Mouse (Mus musculus) hindbrain, embryonic 14.5 days (tissue): Measurements from ENCODE around the gene Dynlt1f. TPM values are rescaled to one million over a fixed set of nuclear protein-coding genes. Genes with fewer than 3 reads are reported as not detected.
A peak's percentile ranks its signal among the peaks of the same experiment; 100 is the strongest.
"Not testable (repeated sequence)": the region's sequence is repeated elsewhere in the genome, so short reads cannot be mapped to it uniquely, and the experiment has no call there.

Experiments
- ATAC-seq: fragments of 200-750 bp; cut with Nextera tagmentation; 2 replicates; pipeline ENCODE4 v1.8.0; 2017; ENCODE audit warnings: moderate number of reproducible peaks, mild to moderate bottlenecking, moderate TSS enrichment, moderate library complexity; ENCODE audit not compliant: low FRiP score
- DNase-seq: peaks from one replicate; pipeline ENCODE4 v3.0.0-alpha.2; 2015; ENCODE audit warnings: low spot score
- H3K27ac ChIP-seq: fragments of 300-500 bp; sonication (generic); 2 replicates; pipeline ENCODE4 v1.5.1; 2014; ENCODE audit warnings: mild to moderate bottlenecking, moderate library complexity
- H3K27me3 ChIP-seq: fragments of 300-500 bp; sonication (generic); 2 replicates; pipeline ENCODE4 v1.6.1; 2014; ENCODE audit warnings: mild to moderate bottlenecking, low read length, mixed read lengths; ENCODE audit not compliant: control insufficient read depth, insufficient read depth
- H3K36me3 ChIP-seq: fragments of 300-500 bp; sonication (generic); replicated peaks from 2 replicates; pipeline ENCODE4 v1.6.1; 2014; ENCODE audit not compliant: control insufficient read depth, insufficient read depth
- H3K4me1 ChIP-seq: fragments of 300-500 bp; sonication (generic); replicated peaks from 2 replicates; pipeline ENCODE4 v1.6.1; 2014; ENCODE audit warnings: antibody characterized with exemption, low read length, mixed read lengths; ENCODE audit not compliant: control insufficient read depth, insufficient read depth
- H3K4me2 ChIP-seq: fragments of 300-500 bp; sonication (generic); replicated peaks from 2 replicates; pipeline ENCODE4 v1.6.1; 2014; ENCODE audit warnings: mild to moderate bottlenecking, moderate library complexity
- H3K4me3 ChIP-seq: fragments of 300-500 bp; sonication (generic); replicated peaks from 2 replicates; pipeline ENCODE4 v1.5.1; 2014; ENCODE audit warnings: mild to moderate bottlenecking, low read length
- H3K9ac ChIP-seq: fragments of 300-500 bp; sonication (generic); 2 replicates; pipeline ENCODE4 v1.6.1; 2014
- H3K9me3 ChIP-seq: fragments of 300-500 bp; sonication (generic); 2 replicates; pipeline ENCODE4 v1.6.1; 2016; ENCODE audit warnings: low read length; ENCODE audit not compliant: control insufficient read depth
- WGBS: fragments of 180-500 bp; shearing (Covaris S2); extraction: QIAGEN DNeasy Blood & Tissue Kit; methylation state at CpG from one replicate; pipeline ENCODE4 v1.1.7; 2014; 5-methylcytosine and 5-hydroxymethylcytosine counted together
- polyA plus RNA-seq: library from polyadenylated mRNA; unstranded; fragments of >200 nt; fragmentation: Nextera tagmentation; extraction: Ambion mirVana; gene quantifications from 2 replicates; pipeline ENCODE4 v1.2.1, GENCODE M21; 2014

Dynlt1f gene
- polyA plus RNA-seq, 1 experiment from 2014 or later: 320 TPM

GRCm38 (mm10) chr17:6647452-6647851, 8.2 kb downstream of the Dynlt1f start:
- WGBS: 88% methylated on average over 3 of the region's 3 CpGs
- not testable (repeated sequence) for H3K4me3 ChIP-seq

GRCm38 (mm10) chr17:6646841-6647240, 8.9 kb downstream of the Dynlt1f start:
- WGBS: 98% methylated on average over 8 of the region's 8 CpGs
- not testable (repeated sequence) for H3K9ac ChIP-seq

More at GRCm38 (mm10) chr17:6647452-6647851, 8.2 kb downstream of the Dynlt1f start:
- H3K27me3 ChIP-seq, ATAC-seq, H3K9ac ChIP-seq, H3K4me2 ChIP-seq, H3K9me3 ChIP-seq, H3K4me1 ChIP-seq, H3K36me3 ChIP-seq, DNase-seq, H3K27ac ChIP-seq: not testable (repeated sequence)

GRCm38 (mm10) chr17:6645668-6646067, 10.0 kb downstream of the Dynlt1f start:
- not testable (repeated sequence) for H3K36me3 ChIP-seq, H3K9me3 ChIP-seq, H3K4me3 ChIP-seq, ATAC-seq, H3K4me1 ChIP-seq, H3K9ac ChIP-seq, H3K27me3 ChIP-seq, H3K4me2 ChIP-seq, H3K27ac ChIP-seq, DNase-seq
- WGBS: 93% methylated on average over 3 of the region's 4 CpGs

More at GRCm38 (mm10) chr17:6646841-6647240, 8.9 kb downstream of the Dynlt1f start:
- not testable (repeated sequence) for H3K4me1 ChIP-seq, H3K27me3 ChIP-seq, ATAC-seq, H3K4me2 ChIP-seq, H3K36me3 ChIP-seq, H3K4me3 ChIP-seq, DNase-seq, H3K27ac ChIP-seq, H3K9me3 ChIP-seq

GRCm38 (mm10) chr17:6644673-6645072, 11.0 kb downstream of the Dynlt1f start:
- H3K9ac ChIP-seq, H3K27me3 ChIP-seq, H3K4me2 ChIP-seq, H3K4me1 ChIP-seq, H3K4me3 ChIP-seq, H3K9me3 ChIP-seq, H3K36me3 ChIP-seq, H3K27ac ChIP-seq, ATAC-seq: not testable (repeated sequence)
- 91% methylated on average over 4 of the region's 4 CpGs for WGBS
- peak; percentile 20 for DNase-seq

GRCm38 (mm10) chr17:6644210-6644609, 11.5 kb downstream of the Dynlt1f start:
- WGBS: 87% methylated on average over 8 of the region's 9 CpGs
- H3K4me2 ChIP-seq, H3K4me1 ChIP-seq, H3K27ac ChIP-seq, H3K9ac ChIP-seq, DNase-seq, H3K36me3 ChIP-seq, H3K9me3 ChIP-seq, H3K27me3 ChIP-seq, H3K4me3 ChIP-seq, ATAC-seq: not testable (repeated sequence)

GRCm38 (mm10) chr17:6640771-6641429, 14.8 kb downstream of the Dynlt1f start:
- DNase-seq, ATAC-seq, H3K4me2 ChIP-seq, H3K9ac ChIP-seq, H3K36me3 ChIP-seq, H3K4me3 ChIP-seq, H3K27me3 ChIP-seq, H3K9me3 ChIP-seq, H3K4me1 ChIP-seq, H3K27ac ChIP-seq: not testable (repeated sequence)
- WGBS: 89% methylated on average over 14 of the region's 14 CpGs

- H3K36me3 ChIP-seq, H3K4me2 ChIP-seq, H3K9me3 ChIP-seq, H3K4me3 ChIP-seq, H3K4me1 ChIP-seq, H3K27me3 ChIP-seq, ATAC-seq, H3K27ac ChIP-seq, H3K9ac ChIP-seq: not testable (repeated sequence)
- peak; percentile 8 for DNase-seq
- WGBS: 89% methylated on average over 10 of the region's 10 CpGs
Observed at GRCm38 (mm10) chr17:6640044-6640637, 15.6 kb downstream of the Dynlt1f start.

- not testable (repeated sequence) for H3K27me3 ChIP-seq, DNase-seq, H3K4me3 ChIP-seq, H3K9me3 ChIP-seq, H3K4me1 ChIP-seq, H3K9ac ChIP-seq, ATAC-seq, H3K4me2 ChIP-seq, H3K27ac ChIP-seq, H3K36me3 ChIP-seq
- 95% methylated on average over 14 of the region's 21 CpGs for WGBS
Observed at GRCm38 (mm10) chr17:6639486-6639885, 16.2 kb downstream of the Dynlt1f start.

- not testable (repeated sequence) for H3K36me3 ChIP-seq, H3K4me2 ChIP-seq, DNase-seq, H3K9me3 ChIP-seq, H3K27ac ChIP-seq, H3K9ac ChIP-seq, ATAC-seq, H3K4me1 ChIP-seq, H3K27me3 ChIP-seq, H3K4me3 ChIP-seq
- 87% methylated on average over 8 of the region's 8 CpGs for WGBS
Observed at GRCm38 (mm10) chr17:6638444-6638843, 17.3 kb downstream of the Dynlt1f start.
